Mouse (Mus musculus) heart, embryonic 12.5 days (tissue): ENCODE data around the gene Nrgn. TPM values are rescaled to one million over a fixed set of nuclear protein-coding genes. Genes with fewer than 3 reads are reported as not detected.

Source experiments
- ATAC-seq: fragments of 200-750 bp; cut with Nextera tagmentation; 2 replicates; pipeline ENCODE4 v1.8.0; 2017; ENCODE audit warnings: moderate TSS enrichment, moderate library complexity; ENCODE audit not compliant: insufficient number of reproducible peaks, low FRiP score
- H3K27ac ChIP-seq: fragments of 300-500 bp; sonication (generic); 2 replicates; pipeline ENCODE4 v1.5.1; 2016; ENCODE audit warnings: mild to moderate bottlenecking, moderate library complexity; ENCODE audit not compliant: poor library complexity, severe bottlenecking
- H3K27me3 ChIP-seq: fragments of 300-500 bp; sonication (generic); replicated peaks from 2 replicates; pipeline ENCODE4 v1.6.1; 2016; ENCODE audit warnings: mild to moderate bottlenecking, moderate library complexity
- H3K36me3 ChIP-seq: fragments of 300-500 bp; sonication (generic); 2 replicates; pipeline ENCODE4 v1.6.1; 2016; ENCODE audit warnings: mild to moderate bottlenecking, moderate library complexity
- H3K4me1 ChIP-seq: fragments of 300-500 bp; sonication (generic); replicated peaks from 2 replicates; pipeline ENCODE4 v1.6.1; 2016; ENCODE audit warnings: mild to moderate bottlenecking
- H3K4me2 ChIP-seq: fragments of 300-500 bp; sonication (generic); 2 replicates; pipeline ENCODE4 v1.6.1; 2016; ENCODE audit warnings: mild to moderate bottlenecking, moderate library complexity
- H3K4me3 ChIP-seq: fragments of 300-500 bp; sonication (generic); 2 replicates; pipeline ENCODE4 v1.5.1; 2016; ENCODE audit warnings: mild to moderate bottlenecking
- H3K9ac ChIP-seq: fragments of 300-500 bp; sonication (generic); 2 replicates; pipeline ENCODE4 v1.6.1; 2016; ENCODE audit warnings: mild to moderate bottlenecking, moderate library complexity
- H3K9me3 ChIP-seq: fragments of 300-500 bp; sonication (generic); replicated peaks from 2 replicates; pipeline ENCODE4 v1.6.1; 2016; ENCODE audit warnings: mild to moderate bottlenecking, moderate library complexity
- WGBS: fragments of 180-500 bp; shearing (Covaris S2); methylation state at CpG from one replicate; pipeline ENCODE4 v1.1.7; 2016; 5-methylcytosine and 5-hydroxymethylcytosine counted together
- polyA plus RNA-seq: library from polyadenylated mRNA; unstranded; fragments of >200 nt; fragmentation: Nextera tagmentation; extraction: Ambion mirVana; gene quantifications from 2 replicates; pipeline ENCODE4 v1.2.1, GENCODE M21; 2016

The Nrgn gene
- polyA plus RNA-seq, 1 experiment from 2014 or later: 7.4 TPM

DNA sequence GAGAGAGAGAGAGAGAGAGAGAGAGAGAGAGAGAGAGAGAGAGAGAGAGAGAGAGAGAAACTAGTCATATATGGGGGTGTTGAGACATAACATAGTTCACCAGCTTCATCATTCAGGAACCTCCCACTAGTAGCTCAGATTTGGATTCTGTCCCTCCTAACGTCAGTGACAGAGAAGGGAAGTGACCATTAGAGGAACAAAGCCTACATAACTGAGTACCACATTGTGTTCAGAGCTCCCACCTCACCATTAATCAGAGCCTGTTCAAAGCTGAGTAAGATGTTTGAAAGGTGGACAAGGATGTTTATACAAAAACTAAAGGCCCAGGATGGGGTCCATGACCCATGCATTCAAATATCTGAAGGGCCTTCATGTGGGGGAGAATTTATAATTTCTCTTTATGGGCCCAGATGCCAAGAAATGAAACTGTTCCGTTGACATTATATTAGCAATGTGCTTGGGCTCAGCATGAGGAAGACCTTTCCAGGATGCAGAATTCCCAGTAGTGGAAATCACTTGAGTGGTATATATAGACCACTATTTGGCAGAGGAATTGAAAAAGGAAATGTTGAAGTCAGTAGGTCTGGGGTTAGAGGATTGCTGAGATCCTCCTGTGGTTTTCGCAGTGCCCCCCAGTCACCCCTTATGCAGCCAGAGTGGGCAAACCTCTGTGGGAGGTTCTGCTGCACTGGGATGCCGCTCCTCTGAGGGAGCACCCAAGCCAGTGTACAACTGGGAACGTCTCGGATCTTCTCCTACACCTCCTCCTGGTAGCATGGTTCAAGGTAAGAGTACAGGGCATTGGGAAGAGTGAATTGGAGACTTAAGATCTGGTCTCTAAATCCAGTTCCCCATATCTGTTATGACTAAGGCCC lies 11.8 kb downstream of the Nrgn start:
- WGBS: 79% methylated on average over 6 of the region's 6 CpGs
- H3K27ac ChIP-seq: no peak overlapping the region

DNA sequence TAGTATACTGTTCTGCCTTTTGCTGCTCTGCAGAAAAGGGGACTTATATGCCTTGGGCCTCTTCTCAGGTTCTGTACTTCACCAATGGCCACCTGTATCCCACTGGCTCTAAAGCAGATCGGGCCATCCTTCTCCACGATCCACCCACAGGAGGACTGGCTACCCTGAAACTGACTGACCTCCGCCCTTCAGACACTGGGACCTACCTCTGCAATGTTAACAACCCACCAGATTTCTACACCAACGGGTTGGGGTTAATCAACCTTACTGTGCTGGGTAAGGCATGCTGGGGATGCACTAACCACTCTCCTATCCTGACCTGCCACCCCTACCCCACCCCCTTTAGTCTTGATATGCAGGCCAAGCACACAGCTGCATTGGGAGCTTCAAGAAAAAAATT lies 12.5 kb downstream of the Nrgn start:
- WGBS: 86% methylated on average over 4 of the region's 4 CpGs
- ATAC-seq: no peak
- peaks cover 33% of the 10 kb centered on the region for H3K4me1 ChIP-seq
- H3K4me2 ChIP-seq: no peak overlapping the region
- no peak overlapping the region for H3K9ac ChIP-seq
- H3K27ac ChIP-seq: no peak overlapping the region
- H3K27me3 ChIP-seq: peaks cover 14% of the 10 kb centered on the region
- H3K36me3 ChIP-seq: peaks cover 6% of the 10 kb centered on the region; the same call in 1 of the 2 replicates
- no peak overlapping the region for H3K4me3 ChIP-seq
- H3K9me3 ChIP-seq: no peaks in the 10 kb centered on the region

More for the DNA sequence above, 11.8 kb downstream of the Nrgn start:
- Histone ChIP-seq H3K27me3 (peaks cover 21% of the 10 kb centered on the region), H3K9ac (no peak overlapping the region), H3K9me3 (no peaks in the 10 kb centered on the region), H3K4me1 (peaks cover 40% of the 10 kb centered on the region), H3K4me2 (no peak overlapping the region), H3K4me3 (no peak overlapping the region), H3K36me3 (peaks cover 4% of the 10 kb centered on the region; the same call in 1 of the 2 replicates)
- no peak for ATAC-seq

GRCm38 (mm10) chr9:37539170-37540025 lies 13.3 kb downstream of the Nrgn start, which contains the start of gene Vsig2:
Vsig2 (plus strand) TSS chr9:37539255.
- 51% methylated on average over 23 of the region's 23 CpGs for WGBS
- no peaks in the 10 kb centered on the region for H3K9me3 ChIP-seq
- H3K4me1 ChIP-seq: peaks cover 28% of the 10 kb centered on the region
- peaks cover 6% of the 10 kb centered on the region; the same call in 1 of the 2 replicates for H3K36me3 ChIP-seq
- ATAC-seq: no peak
- no peak within 1 kb of the TSS for H3K4me2 ChIP-seq
- no peak within 1 kb of the TSS for H3K27ac ChIP-seq
- no peak within 1 kb of the TSS for H3K4me3 ChIP-seq
- peaks cover 12% of the 10 kb centered on the region; the same call in 1 of the 2 replicates for H3K27me3 ChIP-seq
- no peak within 1 kb of the TSS for H3K9ac ChIP-seq

DNA sequence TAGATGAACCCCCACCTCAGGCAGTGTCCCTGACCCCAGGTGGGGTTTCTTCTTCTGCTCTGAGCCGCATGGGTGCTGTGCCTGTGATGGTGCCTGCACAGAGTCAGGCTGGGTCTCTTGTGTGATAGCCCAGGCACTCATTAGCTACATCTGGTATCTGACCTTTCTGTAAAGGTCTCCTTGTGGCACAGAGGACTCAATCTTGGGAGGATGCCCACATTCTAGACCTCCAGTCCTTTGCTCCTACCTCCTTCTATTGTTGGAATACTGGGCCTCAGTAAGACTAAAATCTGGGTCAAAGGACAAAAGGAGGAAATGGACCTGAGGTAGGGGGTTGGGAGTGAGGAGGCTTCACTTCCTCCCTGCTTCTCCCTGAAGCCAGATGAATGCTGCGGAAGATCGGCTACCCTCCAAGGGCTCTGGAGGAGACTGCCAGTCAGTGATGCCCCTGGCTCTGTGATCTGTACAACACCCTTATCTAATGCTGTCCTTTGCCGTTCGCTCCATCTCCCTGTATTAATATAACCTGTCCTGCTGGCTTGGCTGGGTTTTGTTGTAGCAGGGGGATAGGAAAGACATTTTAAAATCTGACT lies 14.9 kb downstream of the Nrgn start:
- 56% methylated on average over 5 of the region's 5 CpGs for WGBS
- Histone ChIP-seq H3K4me1 (peaks cover 23% of the 10 kb centered on the region), H3K4me2 (no peak overlapping the region), H3K27ac (no peak overlapping the region), H3K9me3 (no peaks in the 10 kb centered on the region), H3K4me3 (no peak overlapping the region), H3K27me3 (peaks cover 12% of the 10 kb centered on the region; the same call in 1 of the 2 replicates), H3K36me3 (peaks cover 6% of the 10 kb centered on the region; the same call in 1 of the 2 replicates), H3K9ac (no peak overlapping the region)
- ATAC-seq: peak; percentile 13; the same call in 1 of the 2 replicates

GRCm38 (mm10) chr9:37536851-37537250 lies 15.9 kb downstream of the Nrgn start:
- Histone ChIP-seq H3K4me3 (no peak overlapping the region), H3K4me1 (peaks cover 24% of the 10 kb centered on the region), H3K9me3 (no peaks in the 10 kb centered on the region), H3K27ac (no peak overlapping the region), H3K27me3 (peaks cover 12% of the 10 kb centered on the region; the same call in 1 of the 2 replicates), H3K4me2 (no peak overlapping the region), H3K9ac (no peak overlapping the region), H3K36me3 (peaks cover 6% of the 10 kb centered on the region; the same call in 1 of the 2 replicates)
- WGBS: 60% methylated on average over 4 of the region's 4 CpGs
- no peak for ATAC-seq

- H3K27ac ChIP-seq: peak overlapping the region; percentile 78
- ATAC-seq: peak; percentile 46
- H3K27me3 ChIP-seq: peaks cover 17% of the 10 kb centered on the region
Observed at GRCm38 (mm10) chr9:37530888-37531705, 21.6 kb downstream of the Nrgn start.

GRCm38 (mm10) chr9:37530031-37530887 lies 22.4 kb downstream of the Nrgn start:
- Histone ChIP-seq H3K27ac (peak overlapping the region; percentile 78), H3K9me3 (no peaks in the 10 kb centered on the region), H3K4me1 (peaks cover 38% of the 10 kb centered on the region), H3K36me3 (0 out of 2 replicates have a peak, but pooled peaks cover 4% of the 10 kb centered on the region), H3K9ac (peak overlapping the region; percentile 73), H3K27me3 (peaks cover 17% of the 10 kb centered on the region), H3K4me2 (peak overlapping the region; percentile 86), H3K4me3 (peak overlapping the region; percentile 49)
- ATAC-seq: peak; percentile 75
- WGBS: under 1% methylated on average over 32 of the region's 32 CpGs

More at GRCm38 (mm10) chr9:37530888-37531705, 21.6 kb downstream of the Nrgn start:
- peak overlapping the region; percentile 86 for H3K4me2 ChIP-seq
- peaks cover 37% of the 10 kb centered on the region for H3K4me1 ChIP-seq
- 3% methylated on average over 31 of the region's 31 CpGs for WGBS
- peak overlapping the region; percentile 49 for H3K4me3 ChIP-seq
- H3K9me3 ChIP-seq: no peaks in the 10 kb centered on the region
- peaks cover 6% of the 10 kb centered on the region; the same call in 1 of the 2 replicates for H3K36me3 ChIP-seq
- peak overlapping the region; percentile 73 for H3K9ac ChIP-seq

DNA sequence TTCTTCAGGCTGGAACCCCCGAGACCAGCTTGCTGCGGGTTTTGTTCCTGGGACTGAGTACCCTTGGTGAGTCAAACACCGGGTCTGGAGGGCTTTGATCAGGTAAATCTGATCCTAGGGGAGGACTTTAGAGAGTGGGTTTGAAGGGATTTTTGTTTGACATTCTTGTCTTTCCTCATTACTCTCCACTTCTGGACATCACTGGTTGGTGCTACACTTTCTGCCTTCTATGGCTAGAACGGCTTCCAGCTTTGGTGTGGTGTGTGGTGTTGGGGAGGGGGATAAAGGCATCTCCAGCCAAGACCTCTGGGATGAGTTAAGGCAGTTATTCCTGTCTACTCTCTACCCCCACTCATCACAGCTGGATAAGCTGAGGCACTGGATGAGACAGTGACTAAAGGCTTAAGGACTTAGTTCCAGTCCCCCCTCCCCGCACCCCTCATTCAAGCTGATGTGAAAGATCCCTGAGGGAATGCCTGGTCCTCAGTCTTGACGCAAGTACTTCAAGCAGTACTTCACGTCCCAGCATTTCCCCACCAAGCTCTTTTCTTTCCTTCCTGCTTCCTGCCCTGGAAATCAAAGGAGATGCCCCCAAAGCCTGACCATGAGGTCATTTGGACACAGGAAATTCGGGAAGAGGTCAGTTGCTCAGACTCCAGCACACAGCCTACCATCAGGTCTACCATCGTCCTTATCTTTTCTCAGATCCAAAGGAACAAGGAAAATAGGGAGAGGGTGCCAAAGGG lies 24.3 kb downstream of the Nrgn start:
- Histone ChIP-seq H3K27me3 (peaks cover 17% of the 10 kb centered on the region), H3K9me3 (no peaks in the 10 kb centered on the region), H3K4me2 (peak overlapping the region; percentile 86), H3K27ac (peak overlapping the region; percentile 78), H3K4me1 (peaks cover 41% of the 10 kb centered on the region), H3K9ac (peak overlapping the region; percentile 73), H3K4me3 (peak overlapping the region; percentile 49), H3K36me3 (peaks cover 6% of the 10 kb centered on the region)
- WGBS: 25% methylated on average over 9 of the region's 9 CpGs
- no peak for ATAC-seq
